Mouse (Mus musculus): ENCODE data around the gene Cacna2d1.

Cacna2d1 gene

GRCm38 (mm10) chr5:16362076-16362475 is 427.6 kb downstream of the Cacna2d1 start:
- ATAC-seq (ENCODE audit: insufficient number of reproducible peaks, low FRiP score, low TSS enrichment): no peak

DNA sequence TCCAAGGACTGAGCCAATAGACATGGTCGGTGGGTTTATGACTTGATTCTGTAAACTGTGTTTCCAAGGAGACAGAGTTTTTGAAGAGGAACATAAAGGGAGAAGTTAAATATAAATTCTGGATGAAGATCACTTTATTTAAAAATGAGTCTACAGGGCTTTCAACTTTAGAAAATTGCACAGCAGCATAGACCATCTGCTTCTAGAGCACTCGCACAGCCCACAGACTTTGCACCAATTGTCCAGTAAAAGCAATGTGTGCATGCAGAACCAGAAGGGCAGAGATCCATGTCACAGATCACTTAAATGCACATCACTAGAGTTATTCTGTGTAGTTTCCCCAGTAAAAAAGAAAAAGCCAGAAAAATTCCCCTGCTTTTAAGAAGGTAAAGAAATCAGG is 428.7 kb downstream of the Cacna2d1 start:
- ATAC-seq (ENCODE audit: insufficient number of reproducible peaks, low FRiP score, low TSS enrichment): no peak

- ATAC-seq (ENCODE audit: insufficient number of reproducible peaks, low FRiP score, low TSS enrichment): no peak
These were observed 436.2 kb downstream of the Cacna2d1 start for GRCm38 (mm10) chr5:16370706-16371105.

DNA sequence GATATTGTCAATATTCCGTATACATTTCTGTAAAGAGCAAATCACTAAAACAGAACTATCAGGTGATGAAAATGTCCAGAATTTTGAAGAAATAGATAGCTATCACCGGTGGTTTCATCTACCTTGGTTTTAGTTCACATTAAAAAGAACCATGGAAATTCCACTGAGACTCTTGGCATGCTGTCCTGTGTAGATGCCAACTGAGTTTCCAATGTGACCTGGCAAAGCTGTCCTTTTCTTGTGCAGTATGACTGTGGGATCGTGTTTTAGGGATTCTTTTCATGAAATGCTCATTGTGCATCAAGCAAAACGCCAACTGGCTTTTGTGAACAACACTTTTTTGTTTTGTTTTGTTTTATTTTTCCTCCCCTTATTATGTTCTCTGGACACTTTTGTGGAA is 439.5 kb downstream of the Cacna2d1 start:
- peak; percentile 56 for ATAC-seq (ENCODE audit: insufficient number of reproducible peaks, low FRiP score, low TSS enrichment)

DNA sequence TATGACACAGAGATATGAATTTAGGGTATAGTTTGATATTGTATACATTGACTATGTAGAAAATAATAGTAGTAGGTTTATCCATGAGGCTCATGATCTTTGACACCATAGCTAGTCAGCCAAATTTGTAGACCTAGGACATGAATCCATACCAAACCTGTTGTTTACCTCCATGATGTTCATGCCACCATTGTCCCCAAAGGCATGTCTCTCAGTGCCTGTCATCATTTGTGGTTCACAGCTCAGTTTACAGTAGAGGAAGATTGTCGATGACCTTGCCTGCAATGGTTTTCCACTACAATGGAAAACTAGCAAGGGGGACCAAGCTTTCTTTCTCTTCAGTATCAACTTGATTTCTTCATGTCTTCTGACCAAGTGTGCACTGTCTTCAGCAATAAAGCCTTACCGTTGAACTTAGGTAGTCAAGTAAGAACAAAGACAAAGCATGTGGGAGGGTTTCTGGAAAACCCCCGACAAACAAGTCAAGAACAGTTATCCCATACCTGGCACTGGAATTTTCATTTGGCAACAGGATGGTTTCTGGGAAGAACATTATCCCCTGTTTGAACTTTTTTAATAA is 441.9 kb downstream of the Cacna2d1 start:
- no peak for ATAC-seq (ENCODE audit: insufficient number of reproducible peaks, low FRiP score, low TSS enrichment)

- no peak for ATAC-seq (ENCODE audit: insufficient number of reproducible peaks, low FRiP score, low TSS enrichment)
These were observed 475.5 kb downstream of the Cacna2d1 start for GRCm38 (mm10) chr5:16410011-16410410.

DNA sequence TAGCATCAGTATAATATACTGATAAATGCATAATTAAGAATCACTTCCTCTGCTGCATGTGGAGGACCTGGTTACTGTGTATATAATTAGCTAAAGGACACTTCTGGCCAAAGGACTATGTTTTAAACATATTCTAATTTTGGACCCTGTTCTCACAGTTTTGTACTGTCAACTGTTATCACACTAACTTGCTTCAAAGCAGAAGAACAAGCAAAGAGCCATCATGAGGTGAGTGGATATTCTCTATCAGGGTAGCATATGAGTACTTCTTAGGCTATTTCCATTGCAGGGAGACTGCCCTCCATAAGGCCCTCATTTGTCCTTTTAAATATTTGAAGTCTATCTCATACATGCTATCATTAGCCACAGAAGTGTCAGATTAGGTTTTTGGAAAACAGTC is 480.2 kb downstream of the Cacna2d1 start:
- ATAC-seq (ENCODE audit: insufficient number of reproducible peaks, low FRiP score, low TSS enrichment): no peak

DNA sequence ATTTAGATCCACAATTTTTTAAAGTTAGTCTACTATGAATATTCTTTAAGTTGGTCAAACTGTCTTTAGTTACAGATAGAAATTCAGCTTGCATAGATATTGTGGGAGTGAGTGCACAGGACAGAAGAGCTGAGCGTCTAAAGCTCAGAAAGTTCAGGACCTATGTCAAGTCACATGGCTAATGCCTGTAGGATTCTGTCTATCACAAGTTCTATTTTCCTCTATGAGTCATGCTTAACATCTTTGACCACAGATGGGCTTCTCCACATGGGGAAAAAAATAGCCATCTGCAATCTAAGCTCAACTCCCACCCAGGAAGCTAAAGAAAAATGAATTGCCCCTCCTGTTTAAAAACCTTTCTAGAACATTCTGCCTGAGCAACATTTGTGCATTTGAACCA is 483.5 kb downstream of the Cacna2d1 start:
- ATAC-seq (ENCODE audit: insufficient number of reproducible peaks, low FRiP score, low TSS enrichment): no peak

- ATAC-seq (ENCODE audit: insufficient number of reproducible peaks, low FRiP score, low TSS enrichment): no peak
These were observed 484.0 kb downstream of the Cacna2d1 start for GRCm38 (mm10) chr5:16418504-16418903.
